Mouse (Mus musculus) embryonic fibroblast, embryonic 13.5 days (primary cell): ENCODE measurements at regions not wholly inside any gene's neighbourhood (a gene's known extent, or its start where the extent isn't known, plus 50 kb on each side); places are given as distances from the start of the nearest gene placed in this dataset.

Experiments
- CTCF ChIP-seq: IDR thresholded peaks from 2 replicates; pipeline ENCODE4 v1.5.1; 2011; ENCODE audit warnings: mild to moderate bottlenecking, control low read depth, low read length, moderate library complexity, borderline replicate concordance; ENCODE audit not compliant: insufficient read depth
- POLR2A ChIP-seq: IDR thresholded peaks from 2 replicates; pipeline ENCODE4 v1.6.1; 2011; ENCODE audit warnings: low read depth, mild to moderate bottlenecking, control low read depth, low read length, moderate library complexity

DNA sequence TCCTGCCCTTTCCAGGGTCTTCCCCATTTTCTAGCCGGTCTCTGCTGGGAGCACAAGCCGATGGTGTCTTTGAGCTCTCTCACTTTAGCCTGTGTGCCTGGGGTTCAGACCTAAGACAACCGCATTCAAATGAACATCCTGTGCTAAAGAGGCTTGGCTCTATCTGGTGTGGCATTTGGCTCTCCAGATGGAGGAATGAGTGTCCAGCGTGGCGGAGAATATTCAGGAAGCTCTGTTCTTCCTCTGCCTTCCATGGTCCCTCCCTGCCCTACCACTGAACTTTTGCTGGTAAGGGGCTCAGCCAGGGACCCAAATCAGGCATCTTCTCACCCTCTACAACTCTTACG is 68.7 kb upstream of the Nkd1 start:
- TF ChIP-seq POLR2A = no peak
- TF ChIP-seq CTCF = no peak
